Mouse (Mus musculus): ENCODE measurements around the gene Speg. TPM values are rescaled to one million over a fixed set of nuclear protein-coding genes. Genes with fewer than 3 reads are reported as not detected.

The Speg gene
- polyA plus RNA-seq, 1 experiment from 2014 or later = 21.3 TPM

GRCm38 (mm10) chr1:75408210-75408609 is 33.1 kb downstream of the Speg start:
- WGBS = 77% methylated on average over 4 of the region's 4 CpGs
- no peaks in the 10 kb centered on the region for H3K9me3 ChIP-seq
- H3K4me1 ChIP-seq = no peaks in the 10 kb centered on the region
- 0 out of 2 replicates have a peak, but pooled peaks cover 9% of the 10 kb centered on the region for H3K36me3 ChIP-seq (replicated peaks)
- no peaks in the 10 kb centered on the region for H3K27me3 ChIP-seq (replicated peaks)
- no peak overlapping the region for H3K9ac ChIP-seq
- H3K4me3 ChIP-seq = no peak overlapping the region
- ATAC-seq (replicated peaks) = no peak
- no peak overlapping the region for H3K27ac ChIP-seq
- H3K4me2 ChIP-seq = no peak overlapping the region

GRCm38 (mm10) chr1:75409950-75410349 is 34.9 kb downstream of the Speg start:
- 90% methylated on average over 7 of the region's 7 CpGs for WGBS
- Histone ChIP-seq H3K36me3 (replicated peaks) (0 out of 2 replicates have a peak, but pooled peaks cover 4% of the 10 kb centered on the region), H3K9me3 (no peaks in the 10 kb centered on the region), H3K4me1 (no peaks in the 10 kb centered on the region), H3K9ac (no peak overlapping the region), H3K27ac (no peak overlapping the region), H3K4me2 (no peak overlapping the region), H3K4me3 (no peak overlapping the region), H3K27me3 (replicated peaks) (no peaks in the 10 kb centered on the region)
- no peak for ATAC-seq (replicated peaks)

- Histone ChIP-seq H3K4me1 (no peaks in the 10 kb centered on the region), H3K36me3 (replicated peaks) (no peaks in the 10 kb centered on the region), H3K4me3 (no peak overlapping the region), H3K4me2 (no peak overlapping the region), H3K9ac (no peak overlapping the region), H3K27me3 (replicated peaks) (no peaks in the 10 kb centered on the region), H3K9me3 (no peaks in the 10 kb centered on the region), H3K27ac (no peak overlapping the region)
- WGBS = 95% methylated on average over 3 of the region's 3 CpGs
- no peak for ATAC-seq (replicated peaks)
Measured at GRCm38 (mm10) chr1:75412196-75412595, 37.1 kb downstream of the Speg start.

DNA sequence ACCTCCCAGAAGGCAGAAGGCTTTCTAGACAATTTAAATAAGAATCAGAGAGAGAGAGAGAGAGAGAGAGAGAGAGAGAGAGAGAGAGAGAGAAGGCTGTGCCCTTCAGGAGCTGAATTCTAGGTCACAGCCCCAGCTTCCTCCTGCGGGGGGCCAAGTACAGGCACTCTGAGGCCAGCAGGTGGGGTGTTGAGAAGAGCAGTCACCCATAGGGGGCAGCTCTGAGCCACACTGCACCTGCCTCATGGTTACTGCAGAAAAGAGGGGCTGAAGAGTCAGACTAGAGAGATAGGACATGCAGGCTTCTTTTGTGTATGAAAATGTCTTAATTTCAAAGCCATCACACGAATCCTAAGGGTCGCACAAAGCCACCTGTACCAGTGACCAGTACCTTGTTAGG is 38.7 kb downstream of the Speg start:
- 49% methylated on average over 3 of the region's 3 CpGs for WGBS
- Histone ChIP-seq H3K27ac (no peak overlapping the region), H3K36me3 (replicated peaks) (no peaks in the 10 kb centered on the region), H3K9ac (no peak overlapping the region), H3K9me3 (no peaks in the 10 kb centered on the region), H3K27me3 (replicated peaks) (no peaks in the 10 kb centered on the region), H3K4me3 (no peak overlapping the region), H3K4me1 (no peaks in the 10 kb centered on the region), H3K4me2 (no peak overlapping the region)
- ATAC-seq (replicated peaks) = no peak

- no peaks in the 10 kb centered on the region for H3K36me3 ChIP-seq (replicated peaks)
- peak; percentile 22; the same call in 1 of the 2 replicates for ATAC-seq (replicated peaks)
- H3K4me3 ChIP-seq = peak overlapping the region; percentile 33
- peak overlapping the region; percentile 53 for H3K4me2 ChIP-seq
- peaks cover 21% of the 10 kb centered on the region for H3K4me1 ChIP-seq
- WGBS = 5% methylated on average over 20 of the region's 20 CpGs
- H3K27me3 ChIP-seq (replicated peaks) = peaks cover 44% of the 10 kb centered on the region
- no peaks in the 10 kb centered on the region for H3K9me3 ChIP-seq
- no peak overlapping the region for H3K27ac ChIP-seq
- H3K9ac ChIP-seq = no peak overlapping the region
Measured at GRCm38 (mm10) chr1:75421794-75422193, 46.7 kb downstream of the Speg start.

- Histone ChIP-seq H3K27ac (no peak overlapping the region), H3K4me1 (peaks cover 21% of the 10 kb centered on the region), H3K27me3 (replicated peaks) (peaks cover 44% of the 10 kb centered on the region), H3K9me3 (no peaks in the 10 kb centered on the region), H3K9ac (peak overlapping the region; percentile 25; the same call in 1 of the 2 replicates), H3K36me3 (replicated peaks) (no peaks in the 10 kb centered on the region), H3K4me3 (peak overlapping the region; percentile 33), H3K4me2 (peak overlapping the region; percentile 53)
- 5% methylated on average over 32 of the region's 32 CpGs for WGBS
- peak; percentile 28; the same call in 1 of the 2 replicates for ATAC-seq (replicated peaks)
Measured at GRCm38 (mm10) chr1:75422216-75422822, 47.2 kb downstream of the Speg start.

DNA sequence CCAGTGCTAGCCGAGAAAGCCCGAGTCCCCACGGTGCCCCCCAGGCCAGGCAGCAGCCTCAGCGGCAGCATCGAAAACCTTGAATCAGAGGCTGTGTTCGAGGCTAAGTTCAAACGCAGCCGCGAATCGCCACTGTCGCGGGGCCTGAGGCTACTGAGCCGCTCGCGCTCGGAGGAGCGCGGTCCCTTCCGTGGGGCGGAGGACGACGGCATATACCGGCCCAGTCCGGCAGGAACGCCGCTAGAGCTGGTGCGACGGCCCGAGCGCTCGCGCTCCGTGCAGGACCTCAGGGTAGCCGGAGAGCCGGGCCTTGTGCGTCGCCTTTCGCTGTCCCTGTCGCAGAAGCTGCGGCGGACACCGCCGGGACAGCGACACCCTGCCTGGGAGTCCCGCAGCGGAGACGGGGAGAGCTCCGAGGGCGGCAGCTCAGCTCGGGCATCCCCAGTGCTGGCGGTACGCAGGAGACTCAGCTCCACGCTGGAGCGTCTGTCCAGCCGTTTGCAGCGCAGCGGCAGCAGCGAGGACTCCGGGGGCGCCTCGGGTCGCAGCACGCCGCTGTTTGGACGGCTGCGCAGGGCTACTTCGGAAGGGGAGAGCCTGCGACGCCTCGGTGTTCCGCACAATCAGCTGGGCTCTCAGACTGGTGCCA is 47.9 kb downstream of the Speg start:
- H3K9ac ChIP-seq = peak overlapping the region; percentile 25; the same call in 1 of the 2 replicates
- no peaks in the 10 kb centered on the region for H3K36me3 ChIP-seq (replicated peaks)
- peak overlapping the region; percentile 10; the same call in 1 of the 2 replicates for H3K27ac ChIP-seq
- peaks cover 44% of the 10 kb centered on the region for H3K27me3 ChIP-seq (replicated peaks)
- peak overlapping the region; percentile 53 for H3K4me2 ChIP-seq
- ATAC-seq (replicated peaks) = peak; percentile 43
- under 1% methylated on average over 70 of the region's 71 CpGs for WGBS
- H3K4me3 ChIP-seq = peak overlapping the region; percentile 33
- no peaks in the 10 kb centered on the region for H3K9me3 ChIP-seq
- H3K4me1 ChIP-seq = peaks cover 21% of the 10 kb centered on the region

- H3K4me3 ChIP-seq = no peak overlapping the region
- H3K4me1 ChIP-seq = peaks cover 21% of the 10 kb centered on the region
- H3K27me3 ChIP-seq (replicated peaks) = peaks cover 44% of the 10 kb centered on the region
- no peaks in the 10 kb centered on the region for H3K9me3 ChIP-seq
- H3K4me2 ChIP-seq = peak overlapping the region; percentile 53
- no peak overlapping the region for H3K9ac ChIP-seq
- no peaks in the 10 kb centered on the region for H3K36me3 ChIP-seq (replicated peaks)
- WGBS = 42% methylated on average over 11 of the region's 11 CpGs
- no peak overlapping the region for H3K27ac ChIP-seq
- ATAC-seq (replicated peaks) = no peak
Measured at GRCm38 (mm10) chr1:75423780-75424390, 48.8 kb downstream of the Speg start.

DNA sequence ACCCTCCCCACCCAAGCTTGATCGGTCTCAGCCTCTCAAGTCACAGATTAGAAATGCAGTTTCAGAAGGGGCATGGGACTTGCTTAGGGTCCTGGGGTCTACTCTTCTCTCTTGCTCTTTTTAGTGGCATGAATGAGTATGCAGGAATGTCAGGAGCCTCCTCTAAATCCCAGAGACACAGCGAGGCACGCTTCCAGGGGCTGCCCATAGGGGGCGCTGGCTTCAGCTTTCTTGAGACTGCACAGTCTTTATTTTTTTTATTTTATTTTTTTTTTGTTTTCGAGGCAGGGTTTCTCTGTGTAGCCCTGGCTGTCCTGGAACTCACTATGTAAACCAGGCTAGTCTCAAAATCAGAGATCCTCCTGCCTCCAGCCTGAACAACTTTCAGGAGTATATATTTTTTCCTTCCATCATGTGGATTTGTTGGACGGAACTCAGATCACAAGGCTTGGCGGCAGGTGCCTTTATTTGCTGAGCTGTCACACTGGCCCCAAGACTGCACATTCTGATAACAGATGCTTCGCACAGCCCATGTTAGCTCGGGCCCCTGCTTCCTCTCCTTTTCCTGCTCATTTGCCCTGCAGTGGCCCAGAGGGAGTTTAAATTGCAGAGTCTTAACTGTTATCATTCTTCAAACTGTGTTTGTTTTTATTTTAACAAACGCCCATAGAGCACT is 50.8 kb downstream of the Speg start:
- H3K27me3 ChIP-seq (replicated peaks) = peaks cover 34% of the 10 kb centered on the region
- WGBS = 33% methylated on average over 10 of the region's 10 CpGs

DNA sequence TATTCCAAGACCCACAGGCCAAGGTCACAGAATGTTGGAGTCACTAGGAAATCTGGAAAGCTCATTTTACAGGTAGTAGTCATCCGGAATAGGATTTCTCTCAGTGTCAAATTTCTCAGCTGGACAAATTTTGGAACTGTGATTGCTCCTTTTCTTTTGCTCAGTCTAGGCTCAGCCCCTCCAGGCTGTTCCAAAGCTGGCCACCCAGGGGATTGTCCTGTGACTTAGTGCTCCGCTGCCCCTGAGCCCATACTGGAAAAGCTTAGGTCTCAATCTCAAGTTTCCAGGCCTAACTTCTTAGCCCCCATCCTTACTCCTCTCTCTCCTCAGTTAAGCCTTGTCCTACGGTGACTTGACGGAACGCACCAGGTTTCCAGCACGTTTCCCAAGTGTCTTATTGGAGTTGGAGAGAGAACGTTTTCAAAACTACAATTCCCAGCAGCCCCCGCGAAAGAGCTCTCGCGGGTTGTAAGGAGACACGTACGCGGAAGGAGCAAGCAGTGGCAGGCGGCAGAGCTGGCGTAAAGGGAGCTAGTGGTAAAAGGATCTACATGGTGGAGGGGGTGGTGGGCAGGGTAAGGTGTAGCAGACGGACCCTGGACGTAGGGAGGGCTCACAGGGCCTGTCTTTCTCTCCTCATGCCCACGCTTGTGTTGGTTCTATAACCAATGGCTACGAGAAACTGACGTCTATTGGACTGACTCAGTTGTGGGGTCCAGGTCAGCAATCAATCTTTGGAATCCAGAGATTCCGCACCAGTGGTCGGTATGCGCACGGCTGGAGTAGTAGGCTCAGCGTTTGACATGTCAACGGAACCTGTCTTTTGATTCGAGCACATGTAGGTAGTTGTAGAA is 60.6 kb downstream of the Speg start, which contains the start of gene Gmppa:
TSS of gene Gmppa (plus strand) at position 456 of the 854 bp plus-strand sequence.
- Histone ChIP-seq H3K4me3 (peak within 1 kb of the TSS; percentile 61), H3K4me2 (peak within 1 kb of the TSS; percentile 66), H3K27me3 (replicated peaks) (no peaks in the 10 kb centered on the region), H3K4me1 (peaks cover 25% of the 10 kb centered on the region), H3K9ac (peak within 1 kb of the TSS; percentile 61), H3K36me3 (replicated peaks) (no peaks in the 10 kb centered on the region), H3K27ac (peak within 1 kb of the TSS; percentile 80), H3K9me3 (no peaks in the 10 kb centered on the region)
- WGBS = 6% methylated on average over 28 of the region's 28 CpGs
- peak; percentile 82 for ATAC-seq (replicated peaks)

More for the DNA sequence above, 50.8 kb downstream of the Speg start:
- H3K4me3 ChIP-seq = no peak overlapping the region
- H3K27ac ChIP-seq = no peak overlapping the region
- ATAC-seq (replicated peaks) = no peak
- no peaks in the 10 kb centered on the region for H3K36me3 ChIP-seq (replicated peaks)
- H3K4me1 ChIP-seq = peaks cover 21% of the 10 kb centered on the region
- no peak overlapping the region for H3K4me2 ChIP-seq
- H3K9me3 ChIP-seq = no peaks in the 10 kb centered on the region
- H3K9ac ChIP-seq = no peak overlapping the region

GRCm38 (mm10) chr1:75438782-75439181 is 63.7 kb downstream of the Speg start:
- Histone ChIP-seq H3K4me1 (peaks cover 46% of the 10 kb centered on the region), H3K27me3 (replicated peaks) (no peaks in the 10 kb centered on the region), H3K4me2 (no peak overlapping the region), H3K9ac (no peak overlapping the region), H3K4me3 (no peak overlapping the region), H3K9me3 (no peaks in the 10 kb centered on the region), H3K27ac (no peak overlapping the region), H3K36me3 (replicated peaks) (no peaks in the 10 kb centered on the region)
- no peak for ATAC-seq (replicated peaks)
- WGBS = 80% methylated on average over 8 of the region's 9 CpGs
